Mouse (Mus musculus) forebrain, embryonic 14.5 days (tissue): ENCODE measurements at regions not wholly inside any gene's neighbourhood (a gene's known extent, or its start where the extent isn't known, plus 50 kb on each side); places are given as distances from the start of the nearest gene placed in this dataset.

Experiments used
- ATAC-seq: fragments of 200-750 bp; cut with Nextera tagmentation; 2 replicates; pipeline ENCODE4 v1.8.0; 2017; ENCODE audit warnings: mild to moderate bottlenecking, moderate library complexity
- DNase-seq: peaks from one replicate; pipeline ENCODE4 v3.0.0-alpha.2; 2015; ENCODE audit warnings: low spot score
- H3K27ac ChIP-seq: fragments of 300-500 bp; sonication (generic); 2 replicates; pipeline ENCODE4 v1.5.1; 2014; ENCODE audit warnings: low read depth, mild to moderate bottlenecking, control low read depth, low read length, moderate library complexity
- H3K27me3 ChIP-seq: fragments of 300-500 bp; sonication (generic); replicated peaks from 2 replicates; pipeline ENCODE4 v1.6.1; 2014; ENCODE audit warnings: low read length, control low read depth, mixed read lengths; ENCODE audit not compliant: control insufficient read depth, insufficient read depth
- H3K36me3 ChIP-seq: fragments of 300-500 bp; sonication (generic); 2 replicates; pipeline ENCODE4 v1.6.1; 2014; ENCODE audit warnings: low read length, control low read depth; ENCODE audit not compliant: control insufficient read depth, insufficient read depth
- H3K4me1 ChIP-seq: fragments of 300-500 bp; sonication (generic); 2 replicates; pipeline ENCODE4 v1.6.1; 2014; ENCODE audit warnings: antibody characterized with exemption, low read length, control low read depth; ENCODE audit not compliant: control insufficient read depth, insufficient read depth
- H3K4me2 ChIP-seq: fragments of 300-500 bp; sonication (generic); 2 replicates; pipeline ENCODE4 v1.6.1; 2014; ENCODE audit warnings: mild to moderate bottlenecking, control low read depth, low read length
- H3K4me3 ChIP-seq: fragments of 300-500 bp; sonication (generic); 2 replicates; pipeline ENCODE4 v1.5.1; 2014; ENCODE audit warnings: low read depth, low read length, control low read depth
- H3K9ac ChIP-seq: fragments of 300-500 bp; sonication (generic); 2 replicates; pipeline ENCODE4 v1.6.1; 2014; ENCODE audit warnings: mild to moderate bottlenecking, low read length, control low read depth, moderate library complexity
- H3K9me3 ChIP-seq: fragments of 300-500 bp; sonication (generic); replicated peaks from 2 replicates; pipeline ENCODE4 v1.6.1; 2016; ENCODE audit warnings: low read length, control low read depth, mixed read lengths; ENCODE audit not compliant: control insufficient read depth
- WGBS: fragments of 180-500 bp; shearing (Covaris S2); extraction: QIAGEN DNeasy Blood & Tissue Kit; methylation state at CpG from one replicate; pipeline ENCODE4 v1.1.7; 2014; 5-methylcytosine and 5-hydroxymethylcytosine counted together

DNA sequence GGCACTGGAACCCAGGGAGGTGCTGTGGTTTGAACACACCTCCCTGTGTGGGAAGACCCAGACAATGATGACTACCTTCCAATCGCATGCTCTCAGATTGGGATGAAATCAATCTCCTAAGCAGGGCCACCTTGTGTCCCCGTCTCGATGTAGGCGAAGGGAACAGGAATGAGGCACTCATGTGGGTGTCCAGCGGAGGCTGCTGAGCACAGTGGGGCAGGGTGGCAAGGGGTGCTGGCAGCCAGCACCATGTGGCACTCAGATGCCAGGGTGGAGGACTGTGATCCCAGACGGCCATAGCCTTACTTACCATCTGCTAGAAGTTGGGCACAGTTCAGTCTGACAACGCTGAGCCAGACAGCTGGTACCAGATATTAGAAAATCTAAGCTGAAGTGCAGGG, 137.2 kb upstream of the Sox11 start:
- no peaks in the 10 kb centered on the region for H3K36me3 ChIP-seq
- no peak overlapping the region for H3K4me2 ChIP-seq
- H3K27ac ChIP-seq = peak overlapping the region; percentile 44; the same call in 1 of the 2 replicates
- H3K4me3 ChIP-seq = no peak overlapping the region
- H3K27me3 ChIP-seq = no peaks in the 10 kb centered on the region
- H3K9me3 ChIP-seq = no peaks in the 10 kb centered on the region
- WGBS = 74% methylated on average over 7 of the region's 7 CpGs
- H3K4me1 ChIP-seq = peaks cover 3% of the 10 kb centered on the region; the same call in 1 of the 2 replicates
- no peak overlapping the region for H3K9ac ChIP-seq
- ATAC-seq = peak; percentile 62; the same call in 1 of the 2 replicates
- DNase-seq = peak; percentile 69

DNA sequence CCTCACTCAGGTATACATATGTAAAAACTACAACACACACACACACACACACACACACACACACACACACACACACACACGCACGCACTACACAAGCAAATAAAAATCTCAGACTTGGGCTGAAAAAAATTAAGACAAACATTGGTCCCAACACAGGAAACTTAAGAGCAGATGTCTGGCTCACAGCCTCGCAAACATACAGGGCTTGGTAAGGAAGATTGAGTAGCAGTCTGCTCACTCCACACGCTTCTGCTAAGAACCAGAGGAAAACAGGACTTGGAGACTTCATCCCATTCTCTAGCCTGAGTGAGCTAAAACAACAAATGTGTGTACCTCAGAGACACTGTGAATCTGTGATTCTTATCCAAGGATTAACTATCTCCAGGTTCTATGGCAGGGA, 132.3 kb upstream of the Sox11 start:
- H3K27ac ChIP-seq = no peak overlapping the region
- H3K4me1 ChIP-seq = no peaks in the 10 kb centered on the region; the same call in 1 of the 2 replicates
- no peak overlapping the region for H3K4me2 ChIP-seq
- H3K9ac ChIP-seq = no peak overlapping the region
- no peak overlapping the region for H3K4me3 ChIP-seq
- WGBS = 64% methylated on average over 4 of the region's 4 CpGs
- no peaks in the 10 kb centered on the region for H3K27me3 ChIP-seq
- DNase-seq = peak; percentile 56
- no peaks in the 10 kb centered on the region for H3K9me3 ChIP-seq
- H3K36me3 ChIP-seq = no peaks in the 10 kb centered on the region
- no peak for ATAC-seq

- no peak for ATAC-seq
- H3K4me3 ChIP-seq = no peak overlapping the region
- H3K27ac ChIP-seq = no peak overlapping the region
- H3K27me3 ChIP-seq = no peaks in the 10 kb centered on the region
- no peaks in the 10 kb centered on the region for H3K36me3 ChIP-seq
- no peak overlapping the region for H3K9ac ChIP-seq
- H3K4me2 ChIP-seq = no peak overlapping the region
- 52% methylated on average over 5 of the region's 5 CpGs for WGBS
- no peaks in the 10 kb centered on the region; the same call in 1 of the 2 replicates for H3K4me1 ChIP-seq
- DNase-seq = no peak
- H3K9me3 ChIP-seq = no peaks in the 10 kb centered on the region
Observed at GRCm38 (mm10) chr12:27471557-27471956, 129.2 kb upstream of the Sox11 start.

DNA sequence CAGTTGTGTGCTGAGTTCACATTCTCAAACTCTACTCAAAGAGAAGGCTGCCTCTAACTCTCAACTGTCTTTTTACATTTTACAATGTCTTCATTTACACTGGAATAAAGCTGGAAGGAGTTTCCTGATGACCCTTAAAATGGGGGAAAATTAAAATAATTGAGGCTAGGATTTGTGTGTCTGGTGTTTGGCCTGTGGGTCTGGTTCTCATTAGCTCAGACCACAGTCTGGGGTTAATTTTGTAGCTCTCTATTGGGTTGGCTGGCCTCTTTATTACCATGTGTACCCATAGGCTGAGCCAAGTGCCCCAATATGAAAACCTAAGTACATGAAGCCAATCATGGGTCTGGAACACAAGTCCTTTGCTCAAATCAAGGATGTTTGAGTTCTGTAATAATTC, 128.0 kb upstream of the Sox11 start:
- no peak overlapping the region for H3K4me2 ChIP-seq
- no peaks in the 10 kb centered on the region for H3K27me3 ChIP-seq
- H3K36me3 ChIP-seq = no peaks in the 10 kb centered on the region
- no peaks in the 10 kb centered on the region for H3K9me3 ChIP-seq
- H3K4me3 ChIP-seq = no peak overlapping the region
- no peaks in the 10 kb centered on the region; the same call in 1 of the 2 replicates for H3K4me1 ChIP-seq
- no peak for DNase-seq
- ATAC-seq = no peak
- H3K9ac ChIP-seq = no peak overlapping the region
- no peak overlapping the region for H3K27ac ChIP-seq

DNA sequence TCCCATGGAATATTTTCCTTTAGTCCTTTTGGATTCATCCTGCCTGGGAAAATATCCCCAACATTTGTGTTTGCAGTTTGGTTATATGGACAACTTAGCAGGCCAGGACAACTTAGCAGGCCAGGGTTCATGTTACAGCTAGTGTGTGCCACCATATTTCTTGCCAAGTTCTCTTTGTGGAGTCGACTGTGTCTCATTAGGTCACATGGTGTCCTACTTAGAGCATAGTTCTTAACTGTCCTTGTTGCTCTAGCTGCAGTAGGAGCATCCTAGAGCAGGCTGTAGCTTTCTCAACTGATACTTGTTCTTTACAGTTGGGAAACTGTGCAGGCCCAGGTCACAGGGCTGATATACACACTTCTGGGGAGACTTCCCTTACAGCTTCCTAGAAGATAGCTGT, 126.4 kb upstream of the Sox11 start:
- no peaks in the 10 kb centered on the region for H3K27me3 ChIP-seq
- H3K4me2 ChIP-seq = no peak overlapping the region
- WGBS = 88% methylated on average over 1 of the region's 1 CpGs
- ATAC-seq = no peak
- no peak overlapping the region for H3K9ac ChIP-seq
- no peaks in the 10 kb centered on the region for H3K9me3 ChIP-seq
- no peak overlapping the region for H3K27ac ChIP-seq
- no peak for DNase-seq
- no peak overlapping the region for H3K4me3 ChIP-seq
- no peaks in the 10 kb centered on the region for H3K36me3 ChIP-seq
- H3K4me1 ChIP-seq = no peaks in the 10 kb centered on the region; the same call in 1 of the 2 replicates

- DNase-seq = no peak
- 90% methylated on average over 3 of the region's 3 CpGs for WGBS
- H3K9me3 ChIP-seq = no peaks in the 10 kb centered on the region
Observed at GRCm38 (mm10) chr12:27468141-27468540, 125.8 kb upstream of the Sox11 start.

DNA sequence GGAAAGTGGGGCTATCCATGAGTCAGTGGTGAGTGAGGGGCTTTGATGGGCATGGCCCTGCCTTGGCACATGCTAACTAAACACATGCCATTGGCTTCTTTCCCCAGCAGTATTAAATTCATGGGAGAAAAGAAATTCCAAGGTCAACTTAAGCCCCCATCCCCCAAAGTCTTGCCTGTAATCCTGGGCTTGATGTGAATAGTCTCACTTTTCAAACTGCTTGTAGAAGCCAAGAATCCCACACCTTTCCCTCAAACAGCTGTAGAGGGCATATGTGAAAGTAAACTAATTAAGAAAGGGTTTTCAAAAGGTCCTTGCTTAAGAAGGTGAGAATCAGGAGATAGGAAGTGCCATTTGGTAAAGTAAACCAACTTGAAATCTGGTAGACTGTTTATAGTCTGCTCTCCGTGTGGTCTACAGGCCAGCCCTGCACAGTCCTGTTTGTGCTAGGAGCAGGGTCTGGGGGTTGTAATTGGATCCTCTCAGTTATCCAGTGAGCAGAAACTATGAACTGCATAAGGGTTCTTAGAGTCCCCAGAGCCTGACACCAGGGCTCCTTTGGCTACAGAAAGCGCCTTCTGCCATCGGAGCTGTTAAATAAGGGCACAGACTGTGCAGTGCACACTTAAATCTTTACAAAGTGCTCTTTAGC, 123.3 kb upstream of the Sox11 start:
- Histone ChIP-seq H3K4me2 (no peak overlapping the region), H3K27me3 (no peaks in the 10 kb centered on the region), H3K4me3 (no peak overlapping the region), H3K9ac (no peak overlapping the region), H3K36me3 (no peaks in the 10 kb centered on the region), H3K27ac (no peak overlapping the region), H3K4me1 (no peaks in the 10 kb centered on the region), H3K9me3 (no peaks in the 10 kb centered on the region)
- DNase-seq (peak; percentile 36), ATAC-seq (peak; percentile 61; the same call in 1 of the 2 replicates)
- 53% methylated on average over 3 of the region's 3 CpGs for WGBS

More at GRCm38 (mm10) chr12:27468141-27468540, 125.8 kb upstream of the Sox11 start:
- H3K4me3 ChIP-seq = no peak overlapping the region
- H3K4me2 ChIP-seq = no peak overlapping the region
- H3K36me3 ChIP-seq = no peaks in the 10 kb centered on the region
- ATAC-seq = no peak
- no peak overlapping the region for H3K27ac ChIP-seq
- H3K9ac ChIP-seq = no peak overlapping the region
- no peaks in the 10 kb centered on the region; the same call in 1 of the 2 replicates for H3K4me1 ChIP-seq
- no peaks in the 10 kb centered on the region for H3K27me3 ChIP-seq

DNA sequence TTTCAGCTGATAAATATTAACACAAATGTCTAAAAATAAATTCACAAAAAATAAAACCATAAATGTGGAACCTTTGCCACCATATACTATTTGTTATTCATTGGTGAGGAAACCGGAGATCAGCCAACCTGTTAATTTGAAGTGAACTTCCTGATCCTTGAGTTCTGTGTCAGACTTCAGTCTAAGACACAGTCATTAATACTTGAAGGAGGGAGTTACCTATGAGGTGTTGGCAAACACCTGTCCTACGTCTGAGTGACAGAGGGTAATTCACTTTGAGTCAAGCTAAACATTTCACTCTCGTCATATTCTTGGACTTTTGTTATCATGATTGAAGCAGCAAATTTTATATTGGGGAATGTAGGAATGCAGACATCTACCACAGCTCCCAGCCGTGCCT, 116.3 kb upstream of the Sox11 start:
- WGBS = 90% methylated on average over 4 of the region's 4 CpGs
- Histone ChIP-seq H3K4me3 (no peak overlapping the region), H3K4me2 (no peak overlapping the region), H3K36me3 (no peaks in the 10 kb centered on the region), H3K4me1 (no peaks in the 10 kb centered on the region), H3K27me3 (no peaks in the 10 kb centered on the region), H3K27ac (no peak overlapping the region), H3K9ac (no peak overlapping the region), H3K9me3 (no peaks in the 10 kb centered on the region)
- ATAC-seq = no peak
- no peak for DNase-seq

GRCm38 (mm10) chr12:27437661-27438345, 95.4 kb upstream of the Sox11 start:
- H3K27ac ChIP-seq = 0 out of 2 replicates have a peak overlapping the region, but pooled peaks have one; percentile 9
- DNase-seq = peak; percentile 79

More at GRCm38 (mm10) chr12:27437661-27438345, 95.4 kb upstream of the Sox11 start:
- WGBS = 34% methylated on average over 6 of the region's 6 CpGs
- ATAC-seq = peak; percentile 72
- 0 out of 2 replicates have a peak, but pooled peaks cover 6% of the 10 kb centered on the region for H3K4me1 ChIP-seq
- H3K4me2 ChIP-seq = no peak overlapping the region
- no peaks in the 10 kb centered on the region for H3K36me3 ChIP-seq
- no peak overlapping the region for H3K9ac ChIP-seq
- H3K27me3 ChIP-seq = no peaks in the 10 kb centered on the region
- no peak overlapping the region for H3K4me3 ChIP-seq
- no peaks in the 10 kb centered on the region for H3K9me3 ChIP-seq
